Mouse (Mus musculus): ENCODE measurements at regions not wholly inside any gene's neighbourhood (a gene's known extent, or its start where the extent isn't known, plus 50 kb on each side); places are given as distances from the start of the nearest gene placed in this dataset.

GRCm38 (mm10) chr15:96182313-96182712 lies 105.0 kb upstream of the Arid2 start:
- peak; percentile 53 for DNase-seq (ENCODE audit: extremely low read depth, low read depth)

- peak; percentile 77 for DNase-seq (ENCODE audit: extremely low read depth, low read depth)
These were observed 104.2 kb upstream of the Arid2 start for GRCm38 (mm10) chr15:96183069-96183468.

- no peak for DNase-seq (ENCODE audit: extremely low read depth, low read depth)
These were observed 102.7 kb upstream of the Arid2 start for GRCm38 (mm10) chr15:96184666-96185065.

DNA sequence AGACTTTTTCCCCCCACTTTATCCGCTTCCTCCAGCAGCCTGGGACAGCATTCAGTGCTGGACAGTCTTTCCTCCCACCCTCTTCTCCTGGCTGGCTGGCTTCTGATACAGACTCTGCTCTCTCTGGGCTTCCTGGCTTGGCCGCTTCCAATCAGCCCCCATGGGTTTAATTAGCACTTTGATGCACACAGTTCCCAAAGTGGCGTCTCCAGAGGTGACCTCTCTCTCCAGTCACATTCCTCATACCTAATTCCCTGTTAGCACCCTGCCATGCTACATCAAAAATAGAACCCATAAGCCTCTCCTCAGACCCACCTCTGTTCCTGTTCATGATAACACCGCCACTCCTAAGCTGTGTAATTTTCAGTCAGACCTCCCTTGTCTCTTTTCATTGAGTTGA lies 101.9 kb upstream of the Arid2 start:
- DNase-seq (ENCODE audit: extremely low read depth, low read depth) = no peak

DNA sequence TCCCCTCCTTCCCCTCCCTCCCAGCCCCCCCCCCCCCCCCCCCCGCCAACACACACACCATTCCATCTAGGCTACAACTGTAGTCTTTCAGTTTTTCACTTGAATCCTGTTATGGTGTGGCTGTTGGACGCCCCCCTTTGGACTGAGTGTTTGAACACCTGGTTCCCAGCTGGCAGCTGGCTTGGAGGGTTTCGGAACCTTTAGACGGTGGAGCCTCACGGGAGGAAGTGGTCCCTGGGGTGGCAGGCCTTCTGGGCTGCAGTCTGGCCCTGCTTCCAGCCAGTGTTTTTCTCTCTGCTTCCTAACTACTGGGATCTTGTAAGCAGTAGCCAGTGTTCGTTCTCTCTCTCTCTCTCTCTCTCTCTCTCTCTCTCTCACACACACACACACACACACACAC lies 101.4 kb upstream of the Arid2 start:
- DNase-seq (ENCODE audit: extremely low read depth, low read depth) = no peak

GRCm38 (mm10) chr15:96189551-96189950 lies 97.8 kb upstream of the Arid2 start:
- DNase-seq (ENCODE audit: extremely low read depth, low read depth) = no peak

- DNase-seq (ENCODE audit: extremely low read depth, low read depth) = no peak
These were observed 89.9 kb upstream of the Arid2 start for GRCm38 (mm10) chr15:96197413-96197812.

DNA sequence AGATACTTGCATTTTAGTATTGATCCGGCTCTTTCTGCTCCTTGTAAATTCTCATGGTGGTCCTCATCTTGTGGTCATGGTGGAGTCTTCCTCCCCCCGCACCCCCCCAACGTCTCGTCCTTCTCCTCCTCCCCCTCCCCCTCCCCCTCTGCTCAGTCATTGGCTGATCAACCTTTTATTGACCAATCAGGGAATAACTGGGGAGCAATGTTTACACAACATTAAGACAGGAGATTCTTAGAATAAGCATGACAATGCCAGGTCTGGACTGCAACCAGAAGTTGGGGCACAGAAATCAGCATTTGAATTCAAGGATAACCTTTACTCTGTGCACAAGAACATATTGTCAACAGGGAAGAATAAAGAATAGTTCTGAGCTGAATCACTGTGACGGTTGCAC lies 89.4 kb upstream of the Arid2 start:
- no peak for DNase-seq (ENCODE audit: extremely low read depth, low read depth)

DNA sequence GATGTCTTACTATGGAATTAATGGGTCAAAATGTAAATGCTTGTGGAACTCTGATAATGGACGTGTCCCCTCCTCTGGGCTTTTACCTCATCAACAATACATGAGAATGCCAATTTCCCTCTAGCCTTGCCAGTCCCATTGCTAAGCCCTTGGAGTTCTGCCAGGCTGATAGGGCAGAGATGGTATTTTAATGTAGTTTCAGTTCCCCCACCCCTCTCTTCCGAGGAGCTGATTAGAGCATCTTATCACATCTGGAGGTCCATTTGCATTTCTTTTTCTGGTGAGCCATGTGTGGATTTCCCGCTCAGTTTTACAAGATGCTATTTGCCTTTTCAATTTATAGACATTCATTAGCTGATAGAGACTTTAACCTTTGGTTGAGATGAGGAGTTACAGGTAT lies 86.0 kb upstream of the Arid2 start:
- DNase-seq (ENCODE audit: extremely low read depth, low read depth) = no peak

DNA sequence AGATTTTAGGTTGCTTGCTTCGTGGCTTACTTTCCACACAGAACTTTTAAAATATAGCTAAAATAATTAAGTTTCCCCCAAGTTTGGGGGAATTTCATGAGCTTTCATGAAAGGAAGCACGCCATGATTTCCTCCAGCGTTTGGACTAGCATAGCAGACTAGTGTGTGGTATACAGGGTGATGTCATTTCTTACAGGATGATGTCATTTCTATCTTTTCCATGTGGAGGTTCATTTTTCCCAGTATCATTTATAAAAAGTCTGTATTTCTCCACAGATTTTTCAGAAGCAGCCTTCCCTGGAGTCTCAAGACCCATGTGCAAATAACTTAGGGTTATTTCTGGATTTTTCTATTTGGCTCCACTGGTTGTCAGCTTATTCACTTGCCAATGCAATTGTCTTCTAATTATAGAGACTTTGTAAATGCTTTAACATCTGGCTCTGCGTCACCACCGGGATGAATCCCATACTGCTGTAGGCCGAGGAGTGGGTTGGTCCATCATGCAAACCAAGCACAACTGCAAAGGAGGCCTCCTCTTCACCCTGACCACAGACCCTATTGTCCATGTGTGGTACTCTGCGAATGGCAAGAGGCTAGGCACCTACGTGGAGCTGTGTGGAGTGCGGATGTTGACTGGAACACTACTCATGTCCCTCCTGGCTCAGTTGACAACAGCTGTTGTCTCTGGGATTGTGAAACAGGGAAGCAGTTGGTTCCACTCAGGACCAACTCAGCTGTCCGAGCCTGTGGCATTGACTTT lies 85.4 kb upstream of the Arid2 start:
- DNase-seq (ENCODE audit: extremely low read depth, low read depth) = no peak

GRCm38 (mm10) chr15:96204187-96204586 lies 83.1 kb upstream of the Arid2 start:
- no peak for DNase-seq (ENCODE audit: extremely low read depth, low read depth)

GRCm38 (mm10) chr15:96204623-96205022 lies 82.7 kb upstream of the Arid2 start:
- DNase-seq (ENCODE audit: extremely low read depth, low read depth) = no peak

DNA sequence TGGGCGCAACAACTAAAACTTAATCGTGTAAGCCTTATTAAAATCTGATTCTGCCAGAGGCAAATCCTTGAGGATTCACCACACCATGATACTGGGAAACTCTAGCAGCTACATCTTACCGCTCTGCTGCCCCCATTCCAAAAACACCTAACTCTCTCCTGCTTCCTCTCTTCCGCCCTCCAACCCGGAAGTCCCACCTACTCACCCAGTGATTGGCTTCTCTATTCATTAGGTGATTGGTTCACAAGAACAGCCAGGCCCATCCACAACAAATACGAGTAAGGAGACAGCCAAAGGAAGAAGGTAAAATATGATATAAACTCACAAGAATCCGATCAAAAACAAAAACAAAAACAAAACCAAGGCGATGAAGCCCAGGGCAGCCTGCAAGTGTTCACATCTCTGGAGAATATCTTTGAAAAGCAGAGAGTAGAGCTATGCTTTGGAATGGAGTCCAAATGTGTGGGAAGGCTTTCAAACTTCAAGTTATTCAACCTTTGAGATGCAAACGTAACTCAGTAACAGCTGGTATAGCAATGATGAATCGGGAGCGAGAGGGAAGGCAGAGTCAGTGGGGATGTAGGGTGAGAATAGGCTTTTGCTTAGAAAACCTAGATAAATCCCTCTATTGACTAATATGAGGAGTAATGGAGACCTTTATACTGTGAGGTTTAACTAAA lies 76.5 kb upstream of the Arid2 start:
- DNase-seq (ENCODE audit: extremely low read depth, low read depth) = no peak

DNA sequence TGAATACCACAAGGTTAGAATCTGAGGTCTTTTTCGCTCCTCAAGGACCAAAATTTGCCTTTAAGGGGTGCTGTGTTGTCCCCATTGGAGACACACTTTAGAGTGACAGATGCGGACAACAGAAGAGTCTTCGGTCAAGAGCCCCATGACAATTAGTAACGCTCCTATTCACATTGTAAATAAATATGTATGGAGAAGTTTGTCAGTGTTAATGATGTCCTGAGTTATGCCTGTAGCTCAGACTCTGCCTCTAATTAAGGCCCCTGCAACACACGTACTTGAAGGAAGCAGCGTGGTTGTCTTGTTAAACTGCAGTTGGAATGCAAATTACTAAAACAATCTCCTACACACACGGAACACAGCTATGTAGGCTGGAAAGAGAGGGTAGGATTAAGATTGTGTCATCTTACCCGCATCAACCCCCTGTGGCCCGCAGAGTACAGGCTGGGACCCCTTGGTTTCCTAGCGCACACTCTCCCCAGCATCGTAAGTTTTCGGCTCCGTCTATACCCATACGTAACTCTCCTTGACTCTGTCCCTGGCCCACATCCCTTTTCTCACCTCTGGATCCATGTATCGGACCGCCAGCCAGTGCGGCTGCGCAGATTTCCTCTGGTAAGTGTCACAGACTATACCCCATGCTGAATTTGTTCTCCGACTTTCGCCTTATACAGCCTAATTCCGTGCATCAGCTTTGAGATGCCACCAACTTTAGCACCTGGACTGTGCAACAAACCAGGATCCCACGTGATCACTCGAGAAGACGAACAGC lies 73.6 kb upstream of the Arid2 start:
- no peak for DNase-seq (ENCODE audit: extremely low read depth, low read depth)

- no peak for DNase-seq (ENCODE audit: extremely low read depth, low read depth)
These were observed 69.4 kb upstream of the Arid2 start for GRCm38 (mm10) chr15:96217896-96218295.

DNA sequence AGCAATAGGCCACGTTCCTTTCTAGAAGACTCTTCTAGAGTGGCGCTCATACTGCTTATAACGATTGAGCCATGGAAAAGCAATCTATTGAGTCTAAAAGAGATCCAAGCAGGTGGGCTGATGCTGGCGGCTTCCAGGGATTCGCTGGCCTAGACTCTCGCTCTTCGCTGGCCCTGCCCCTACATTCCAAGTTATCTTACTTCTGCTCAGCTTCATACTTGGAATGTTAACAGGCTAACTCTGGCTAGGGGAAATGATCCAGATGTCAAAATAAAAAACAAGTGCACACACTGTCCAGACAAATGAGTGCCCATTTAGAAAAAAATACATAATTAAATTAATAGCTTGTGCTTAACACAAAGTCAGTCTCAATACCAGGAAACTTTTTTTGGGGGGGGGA lies 67.6 kb upstream of the Arid2 start:
- no peak for DNase-seq (ENCODE audit: extremely low read depth, low read depth)

- no peak for DNase-seq (ENCODE audit: extremely low read depth, low read depth)
These were observed 55.3 kb upstream of the Arid2 start for GRCm38 (mm10) chr15:96231969-96232368.

- DNase-seq (ENCODE audit: extremely low read depth, low read depth) = no peak
These were observed 54.2 kb upstream of the Arid2 start for GRCm38 (mm10) chr15:96233113-96233512.

DNA sequence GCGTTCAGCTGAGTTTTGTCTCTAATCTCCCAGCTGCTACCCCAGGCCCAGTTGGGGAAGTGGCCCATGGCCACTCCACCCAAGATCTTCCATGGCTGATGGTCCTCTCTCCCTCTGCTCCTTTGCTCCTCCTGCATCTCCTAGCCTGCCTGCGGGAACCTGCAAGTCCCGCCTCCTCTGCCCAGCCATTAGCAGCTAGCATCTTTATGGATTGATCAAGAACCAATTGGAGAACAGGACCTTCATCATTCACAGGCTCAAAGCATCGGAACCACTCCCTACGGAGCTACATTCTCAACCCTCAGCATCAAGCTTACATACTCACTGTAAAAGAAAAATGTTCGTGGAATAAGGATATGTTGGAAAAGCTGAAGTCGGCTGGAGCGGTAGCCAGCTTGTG lies 52.5 kb upstream of the Arid2 start:
- DNase-seq (ENCODE audit: extremely low read depth, low read depth) = no peak
